Mouse (Mus musculus): ENCODE measurements around the gene Iqch. TPM values are rescaled to one million over a fixed set of nuclear protein-coding genes. Genes with fewer than 3 reads are reported as not detected.

The Iqch gene
- polyA plus RNA-seq, 1 experiment from 2014 or later: 0.21 TPM

GRCm38 (mm10) chr9:63454341-63454740, 148.0 kb downstream of the Iqch start:
- H3K27me3 ChIP-seq (ENCODE audit: control insufficient read depth, insufficient read depth, low read depth, low read length): no peaks in the 10 kb centered on the region; the same call in none of the 2 replicates
- H3K9me3 ChIP-seq (ENCODE audit: control insufficient read depth, low read length): no peaks in the 10 kb centered on the region
- no peak overlapping the region for H3K9ac ChIP-seq (ENCODE audit: low read length)
- no peaks in the 10 kb centered on the region for H3K4me1 ChIP-seq (replicated peaks; ENCODE audit: control insufficient read depth, insufficient read depth, low read length)
- no peak overlapping the region for H3K27ac ChIP-seq (ENCODE audit: low read length)
- no peak overlapping the region for H3K4me2 ChIP-seq (ENCODE audit: low read depth, low read length)
- ATAC-seq (ENCODE audit: low read depth): no peak
- H3K36me3 ChIP-seq (ENCODE audit: control insufficient read depth, insufficient read depth, low read length): no peaks in the 10 kb centered on the region
- H3K4me3 ChIP-seq (ENCODE audit: low read length): no peak overlapping the region
- 84% methylated on average over 5 of the region's 5 CpGs for WGBS

DNA sequence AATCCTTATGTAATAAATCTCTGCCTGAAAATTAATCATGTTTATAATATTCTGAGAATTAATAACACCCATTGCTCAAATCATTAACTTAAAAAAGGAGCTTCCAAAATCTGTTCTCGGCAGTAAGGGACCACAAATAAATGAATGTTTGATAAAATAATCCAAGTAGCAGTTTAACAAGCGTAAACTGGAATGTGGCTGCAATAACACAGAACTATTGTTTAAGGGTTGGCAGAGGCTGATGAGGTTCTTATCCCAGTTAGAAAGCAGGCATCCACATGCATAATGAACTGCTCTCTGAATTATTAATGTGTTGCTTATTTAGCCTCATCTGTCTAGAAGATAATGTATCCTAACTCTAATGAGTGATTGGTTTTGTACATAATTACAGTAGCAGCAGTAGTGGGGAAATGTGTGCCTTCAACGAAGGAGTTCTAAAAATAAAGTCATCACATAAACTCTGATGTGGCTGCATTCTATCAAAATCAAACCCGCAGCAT, 151.7 kb downstream of the Iqch start:
- H3K27me3 ChIP-seq (ENCODE audit: control insufficient read depth, insufficient read depth, low read depth, low read length): no peaks in the 10 kb centered on the region
- H3K4me1 ChIP-seq (replicated peaks; ENCODE audit: control insufficient read depth, insufficient read depth, low read length): no peaks in the 10 kb centered on the region
- WGBS: 51% methylated on average over 4 of the region's 4 CpGs
- no peak overlapping the region for H3K9ac ChIP-seq (ENCODE audit: low read length)
- H3K36me3 ChIP-seq (ENCODE audit: control insufficient read depth, insufficient read depth, low read length): no peaks in the 10 kb centered on the region
- H3K27ac ChIP-seq (ENCODE audit: low read length): no peak overlapping the region
- no peak overlapping the region for H3K4me2 ChIP-seq (ENCODE audit: low read depth, low read length)
- no peak overlapping the region for H3K4me3 ChIP-seq (ENCODE audit: low read length)
- no peaks in the 10 kb centered on the region for H3K9me3 ChIP-seq (ENCODE audit: control insufficient read depth, low read length)
- ATAC-seq (ENCODE audit: low read depth): no peak

- Histone ChIP-seq H3K9me3 (ENCODE audit: control insufficient read depth, low read length) (no peaks in the 10 kb centered on the region), H3K4me1 (replicated peaks; ENCODE audit: control insufficient read depth, insufficient read depth, low read length) (no peaks in the 10 kb centered on the region), H3K36me3 (ENCODE audit: control insufficient read depth, insufficient read depth, low read length) (no peaks in the 10 kb centered on the region), H3K9ac (ENCODE audit: low read length) (no peak overlapping the region), H3K27me3 (ENCODE audit: control insufficient read depth, insufficient read depth, low read depth, low read length) (no peaks in the 10 kb centered on the region; the same call in 1 of the 2 replicates), H3K4me2 (ENCODE audit: low read depth, low read length) (no peak overlapping the region), H3K4me3 (ENCODE audit: low read length) (no peak overlapping the region), H3K27ac (ENCODE audit: low read length) (no peak overlapping the region)
- WGBS: 59% methylated on average over 6 of the region's 6 CpGs
- no peak for ATAC-seq (ENCODE audit: low read depth)
Observed at GRCm38 (mm10) chr9:63443695-63444094, 158.6 kb downstream of the Iqch start.

DNA sequence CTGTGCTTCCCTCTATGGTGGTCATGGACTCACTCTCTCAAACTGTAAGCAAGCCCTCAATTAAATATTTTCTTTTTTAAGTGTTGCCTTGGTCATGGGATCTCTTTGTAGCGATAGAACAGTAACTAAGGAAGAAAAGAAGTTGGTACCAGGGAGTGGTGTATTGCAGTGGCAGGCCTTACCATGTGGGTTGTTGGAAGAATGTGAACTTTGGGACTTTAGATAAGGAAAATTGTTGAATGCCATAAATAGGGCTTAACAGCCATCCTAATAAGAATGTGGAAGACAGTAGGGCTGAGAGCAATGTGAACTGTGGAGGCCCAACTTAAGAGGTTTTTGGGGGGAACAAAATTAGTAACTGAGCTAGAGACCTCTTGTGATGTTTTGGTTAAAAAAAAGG, 171.6 kb downstream of the Iqch start:
- no peak overlapping the region for H3K4me2 ChIP-seq (ENCODE audit: low read depth, low read length)
- H3K9me3 ChIP-seq (ENCODE audit: control insufficient read depth, low read length): no peaks in the 10 kb centered on the region
- 76% methylated on average over 1 of the region's 1 CpGs for WGBS
- no peak overlapping the region for H3K4me3 ChIP-seq (ENCODE audit: low read length)
- no peak overlapping the region for H3K9ac ChIP-seq (ENCODE audit: low read length)
- ATAC-seq (ENCODE audit: low read depth): no peak
- no peaks in the 10 kb centered on the region for H3K36me3 ChIP-seq (ENCODE audit: control insufficient read depth, insufficient read depth, low read length)
- no peaks in the 10 kb centered on the region for H3K27me3 ChIP-seq (ENCODE audit: control insufficient read depth, insufficient read depth, low read depth, low read length)
- no peaks in the 10 kb centered on the region for H3K4me1 ChIP-seq (replicated peaks; ENCODE audit: control insufficient read depth, insufficient read depth, low read length)
- H3K27ac ChIP-seq (ENCODE audit: low read length): no peak overlapping the region

- Histone ChIP-seq H3K27me3 (ENCODE audit: control insufficient read depth, insufficient read depth, low read depth, low read length) (no peaks in the 10 kb centered on the region), H3K9me3 (ENCODE audit: control insufficient read depth, low read length) (no peaks in the 10 kb centered on the region), H3K36me3 (ENCODE audit: control insufficient read depth, insufficient read depth, low read length) (no peaks in the 10 kb centered on the region), H3K27ac (ENCODE audit: low read length) (no peak overlapping the region), H3K4me3 (ENCODE audit: low read length) (no peak overlapping the region), H3K4me2 (ENCODE audit: low read depth, low read length) (no peak overlapping the region), H3K9ac (ENCODE audit: low read length) (no peak overlapping the region), H3K4me1 (replicated peaks; ENCODE audit: control insufficient read depth, insufficient read depth, low read length) (no peaks in the 10 kb centered on the region)
- 45% methylated on average over 9 of the region's 9 CpGs for WGBS
- ATAC-seq (ENCODE audit: low read depth): no peak
Observed at GRCm38 (mm10) chr9:63421096-63421736, 181.1 kb downstream of the Iqch start.

- Histone ChIP-seq H3K27ac (ENCODE audit: low read length) (no peak overlapping the region), H3K4me1 (replicated peaks; ENCODE audit: control insufficient read depth, insufficient read depth, low read length) (no peaks in the 10 kb centered on the region), H3K27me3 (ENCODE audit: control insufficient read depth, insufficient read depth, low read depth, low read length) (no peaks in the 10 kb centered on the region), H3K9ac (ENCODE audit: low read length) (no peak overlapping the region), H3K9me3 (ENCODE audit: control insufficient read depth, low read length) (no peaks in the 10 kb centered on the region), H3K36me3 (ENCODE audit: control insufficient read depth, insufficient read depth, low read length) (no peaks in the 10 kb centered on the region), H3K4me2 (ENCODE audit: low read depth, low read length) (no peak overlapping the region), H3K4me3 (ENCODE audit: low read length) (no peak overlapping the region)
- no peak for ATAC-seq (ENCODE audit: low read depth)
- 42% methylated on average over 6 of the region's 6 CpGs for WGBS
Observed at GRCm38 (mm10) chr9:63420396-63420795, 181.9 kb downstream of the Iqch start.

GRCm38 (mm10) chr9:63400176-63400575, 202.1 kb downstream of the Iqch start:
- 76% methylated on average over 1 of the region's 1 CpGs for WGBS
- Histone ChIP-seq H3K27ac (ENCODE audit: low read length) (no peak overlapping the region), H3K4me3 (ENCODE audit: low read length) (no peak overlapping the region), H3K36me3 (ENCODE audit: control insufficient read depth, insufficient read depth, low read length) (no peaks in the 10 kb centered on the region), H3K4me2 (ENCODE audit: low read depth, low read length) (no peak overlapping the region), H3K9ac (ENCODE audit: low read length) (no peak overlapping the region), H3K9me3 (ENCODE audit: control insufficient read depth, low read length) (no peaks in the 10 kb centered on the region), H3K27me3 (ENCODE audit: control insufficient read depth, insufficient read depth, low read depth, low read length) (no peaks in the 10 kb centered on the region), H3K4me1 (replicated peaks; ENCODE audit: control insufficient read depth, insufficient read depth, low read length) (peaks cover 9% of the 10 kb centered on the region)
- ATAC-seq (ENCODE audit: low read depth): no peak

GRCm38 (mm10) chr9:63399463-63399815, 202.9 kb downstream of the Iqch start:
- Histone ChIP-seq H3K4me3 (ENCODE audit: low read length) (peak overlapping the region; percentile 90), H3K4me2 (ENCODE audit: low read depth, low read length) (peak overlapping the region; percentile 90), H3K9ac (ENCODE audit: low read length) (peak overlapping the region; percentile 89), H3K27me3 (ENCODE audit: control insufficient read depth, insufficient read depth, low read depth, low read length) (no peaks in the 10 kb centered on the region), H3K27ac (ENCODE audit: low read length) (peak overlapping the region; percentile 65), H3K9me3 (ENCODE audit: control insufficient read depth, low read length) (no peaks in the 10 kb centered on the region), H3K4me1 (replicated peaks; ENCODE audit: control insufficient read depth, insufficient read depth, low read length) (peaks cover 9% of the 10 kb centered on the region), H3K36me3 (ENCODE audit: control insufficient read depth, insufficient read depth, low read length) (no peaks in the 10 kb centered on the region)
- peak; percentile 40 for ATAC-seq (ENCODE audit: low read depth)
- 3% methylated on average over 8 of the region's 8 CpGs for WGBS

DNA sequence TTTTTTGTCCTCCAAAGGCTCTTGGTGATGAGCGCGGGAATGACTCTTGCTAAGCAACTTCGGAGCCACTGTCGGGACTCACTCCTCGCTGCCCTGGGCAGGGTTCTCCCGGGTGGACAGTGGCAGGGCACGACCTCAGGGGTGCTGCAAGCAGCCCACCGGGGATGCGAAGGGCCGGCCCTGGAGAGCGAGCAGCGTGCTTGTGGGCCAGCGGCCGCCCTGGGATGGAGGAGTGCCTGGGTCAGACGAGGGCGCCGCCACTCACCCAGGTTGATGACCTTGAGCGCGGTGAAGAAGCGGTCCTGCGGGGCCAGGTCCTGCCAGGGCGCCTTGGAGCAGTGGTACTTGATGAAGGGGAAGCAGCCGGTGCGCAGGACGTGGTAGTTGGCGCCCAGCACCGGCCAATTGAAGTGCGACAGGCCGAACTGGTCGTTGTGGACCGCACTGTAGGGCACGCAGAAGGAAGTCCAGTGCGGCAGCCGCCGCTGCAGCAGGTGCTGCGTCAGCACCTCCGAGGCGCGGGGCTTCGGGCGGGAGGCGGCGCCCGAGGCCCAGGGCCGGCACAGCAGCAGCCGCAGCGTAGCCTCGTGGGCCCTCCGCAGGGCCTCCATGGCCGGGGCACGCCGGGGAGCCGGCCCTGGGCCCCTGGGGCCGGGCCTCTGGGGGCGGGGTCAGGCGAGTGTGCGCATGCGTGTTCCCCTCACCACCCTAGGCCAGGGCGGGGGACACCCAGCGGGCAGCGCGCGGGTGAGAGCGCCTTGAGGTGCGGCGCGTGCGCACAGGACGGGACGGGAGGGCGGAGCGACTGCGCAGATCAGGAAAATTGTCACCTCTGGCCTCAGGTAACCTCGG, 203.5 kb downstream of the Iqch start, which contains the start of gene 2300009A05Rik:
TSS of gene 2300009A05Rik (minus strand) at position 636 of the 852 bp plus-strand sequence.
- ATAC-seq (ENCODE audit: low read depth): peak; percentile 100
- Histone ChIP-seq H3K4me3 (ENCODE audit: low read length) (peak within 1 kb of the TSS; percentile 90), H3K4me2 (ENCODE audit: low read depth, low read length) (peak within 1 kb of the TSS; percentile 90), H3K9me3 (ENCODE audit: control insufficient read depth, low read length) (no peaks in the 10 kb centered on the region), H3K4me1 (replicated peaks; ENCODE audit: control insufficient read depth, insufficient read depth, low read length) (peaks cover 9% of the 10 kb centered on the region), H3K36me3 (ENCODE audit: control insufficient read depth, insufficient read depth, low read length) (no peaks in the 10 kb centered on the region), H3K9ac (ENCODE audit: low read length) (peak within 1 kb of the TSS; percentile 89), H3K27ac (ENCODE audit: low read length) (peak within 1 kb of the TSS; percentile 82), H3K27me3 (ENCODE audit: control insufficient read depth, insufficient read depth, low read depth, low read length) (no peaks in the 10 kb centered on the region)
- WGBS: under 1% methylated on average over 74 of the region's 74 CpGs
